Mouse (Mus musculus): ENCODE measurements at regions not wholly inside any gene's neighbourhood (a gene's known extent, or its start where the extent isn't known, plus 50 kb on each side); places are given as distances from the start of the nearest gene placed in this dataset.

GRCm38 (mm10) chr9:52473555-52474196, 205.9 kb downstream of the AI593442 start:
- H3K36me3 ChIP-seq (ENCODE audit: control insufficient read depth, insufficient read depth), result no peaks in the 10 kb centered on the region
- ATAC-seq (ENCODE audit: low read depth), result no peak
- no peaks in the 10 kb centered on the region for H3K9me3 ChIP-seq (replicated peaks; ENCODE audit: control insufficient read depth, low read length)
- no peak overlapping the region for H3K9ac ChIP-seq (ENCODE audit: low read depth, low read length)
- H3K4me1 ChIP-seq (ENCODE audit: control insufficient read depth, low read depth, low read length), result no peaks in the 10 kb centered on the region
- H3K4me2 ChIP-seq (ENCODE audit: low read depth, low read length), result no peak overlapping the region
- H3K4me3 ChIP-seq (ENCODE audit: low read depth, low read length), result no peak overlapping the region
- no peaks in the 10 kb centered on the region for H3K27me3 ChIP-seq (ENCODE audit: control insufficient read depth, insufficient read depth, low read depth, low read length)
- WGBS (ENCODE audit: insufficient replicate concordance), result 61% methylated on average over 11 of the region's 11 CpGs
- H3K27ac ChIP-seq (ENCODE audit: low read length), result no peak overlapping the region

GRCm38 (mm10) chr9:52472859-52473258, 206.7 kb downstream of the AI593442 start:
- H3K4me2 ChIP-seq (ENCODE audit: low read depth, low read length), result no peak overlapping the region
- H3K9me3 ChIP-seq (replicated peaks; ENCODE audit: control insufficient read depth, low read length), result no peaks in the 10 kb centered on the region
- no peak overlapping the region for H3K4me3 ChIP-seq (ENCODE audit: low read depth, low read length)
- no peak overlapping the region for H3K9ac ChIP-seq (ENCODE audit: low read depth, low read length)
- H3K27ac ChIP-seq (ENCODE audit: low read length), result no peak overlapping the region
- H3K27me3 ChIP-seq (ENCODE audit: control insufficient read depth, insufficient read depth, low read depth, low read length), result no peaks in the 10 kb centered on the region
- no peaks in the 10 kb centered on the region for H3K36me3 ChIP-seq (ENCODE audit: control insufficient read depth, insufficient read depth)
- ATAC-seq (ENCODE audit: low read depth), result no peak
- WGBS (ENCODE audit: insufficient replicate concordance), result 66% methylated on average over 8 of the region's 8 CpGs
- H3K4me1 ChIP-seq (ENCODE audit: control insufficient read depth, low read depth, low read length), result no peaks in the 10 kb centered on the region

GRCm38 (mm10) chr9:52458518-52458917, 221.1 kb downstream of the AI593442 start:
- H3K4me2 ChIP-seq (ENCODE audit: low read depth, low read length), result no peak overlapping the region
- no peaks in the 10 kb centered on the region for H3K27me3 ChIP-seq (ENCODE audit: control insufficient read depth, insufficient read depth, low read depth, low read length)
- ATAC-seq (ENCODE audit: low read depth), result no peak
- H3K4me1 ChIP-seq (ENCODE audit: control insufficient read depth, low read depth, low read length), result no peaks in the 10 kb centered on the region
- H3K4me3 ChIP-seq (ENCODE audit: low read depth, low read length), result no peak overlapping the region
- H3K36me3 ChIP-seq (ENCODE audit: control insufficient read depth, insufficient read depth), result no peaks in the 10 kb centered on the region
- H3K27ac ChIP-seq (ENCODE audit: low read length), result no peak overlapping the region
- H3K9ac ChIP-seq (ENCODE audit: low read depth, low read length), result no peak overlapping the region
- no peaks in the 10 kb centered on the region for H3K9me3 ChIP-seq (replicated peaks; ENCODE audit: control insufficient read depth, low read length)
- 62% methylated on average over 2 of the region's 2 CpGs for WGBS (ENCODE audit: insufficient replicate concordance)

- Histone ChIP-seq H3K27me3 (ENCODE audit: control insufficient read depth, insufficient read depth, low read depth, low read length) (no peaks in the 10 kb centered on the region), H3K27ac (ENCODE audit: low read length) (no peak overlapping the region), H3K4me1 (ENCODE audit: control insufficient read depth, low read depth, low read length) (no peaks in the 10 kb centered on the region), H3K9ac (ENCODE audit: low read depth, low read length) (no peak overlapping the region), H3K36me3 (ENCODE audit: control insufficient read depth, insufficient read depth) (no peaks in the 10 kb centered on the region), H3K4me2 (ENCODE audit: low read depth, low read length) (no peak overlapping the region), H3K9me3 (replicated peaks; ENCODE audit: control insufficient read depth, low read length) (no peaks in the 10 kb centered on the region), H3K4me3 (ENCODE audit: low read depth, low read length) (no peak overlapping the region)
- WGBS (ENCODE audit: insufficient replicate concordance), result 56% methylated on average over 2 of the region's 2 CpGs
- no peak for ATAC-seq (ENCODE audit: low read depth)
Observed at GRCm38 (mm10) chr9:52454445-52454844, 225.1 kb downstream of the AI593442 start.

- no peak overlapping the region for H3K27ac ChIP-seq (ENCODE audit: low read length)
- no peaks in the 10 kb centered on the region for H3K36me3 ChIP-seq (ENCODE audit: control insufficient read depth, insufficient read depth)
Observed at GRCm38 (mm10) chr9:52451792-52452191, 227.8 kb downstream of the AI593442 start.

GRCm38 (mm10) chr9:52448245-52448644, 231.3 kb downstream of the AI593442 start:
- ATAC-seq (ENCODE audit: low read depth), result no peak
- H3K36me3 ChIP-seq (ENCODE audit: control insufficient read depth, insufficient read depth), result no peaks in the 10 kb centered on the region
- H3K4me1 ChIP-seq (ENCODE audit: control insufficient read depth, low read depth, low read length), result no peaks in the 10 kb centered on the region
- no peaks in the 10 kb centered on the region for H3K9me3 ChIP-seq (replicated peaks; ENCODE audit: control insufficient read depth, low read length)
- H3K4me3 ChIP-seq (ENCODE audit: low read depth, low read length), result no peak overlapping the region
- H3K27me3 ChIP-seq (ENCODE audit: control insufficient read depth, insufficient read depth, low read depth, low read length), result no peaks in the 10 kb centered on the region
- no peak overlapping the region for H3K4me2 ChIP-seq (ENCODE audit: low read depth, low read length)
- no peak overlapping the region for H3K9ac ChIP-seq (ENCODE audit: low read depth, low read length)
- no peak overlapping the region for H3K27ac ChIP-seq (ENCODE audit: low read length)

More at GRCm38 (mm10) chr9:52451792-52452191, 227.8 kb downstream of the AI593442 start:
- Histone ChIP-seq H3K27me3 (ENCODE audit: control insufficient read depth, insufficient read depth, low read depth, low read length) (no peaks in the 10 kb centered on the region), H3K9ac (ENCODE audit: low read depth, low read length) (no peak overlapping the region), H3K4me2 (ENCODE audit: low read depth, low read length) (no peak overlapping the region), H3K4me1 (ENCODE audit: control insufficient read depth, low read depth, low read length) (no peaks in the 10 kb centered on the region), H3K9me3 (replicated peaks; ENCODE audit: control insufficient read depth, low read length) (no peaks in the 10 kb centered on the region), H3K4me3 (ENCODE audit: low read depth, low read length) (no peak overlapping the region)
- ATAC-seq (ENCODE audit: low read depth), result no peak
- 47% methylated on average over 3 of the region's 3 CpGs for WGBS (ENCODE audit: insufficient replicate concordance)

- H3K4me1 ChIP-seq (ENCODE audit: control insufficient read depth, low read depth, low read length), result no peaks in the 10 kb centered on the region
- no peaks in the 10 kb centered on the region for H3K36me3 ChIP-seq (ENCODE audit: control insufficient read depth, insufficient read depth)
- ATAC-seq (ENCODE audit: low read depth), result no peak
- no peak overlapping the region for H3K4me2 ChIP-seq (ENCODE audit: low read depth, low read length)
- no peaks in the 10 kb centered on the region for H3K9me3 ChIP-seq (replicated peaks; ENCODE audit: control insufficient read depth, low read length)
- no peak overlapping the region for H3K27ac ChIP-seq (ENCODE audit: low read length)
- no peaks in the 10 kb centered on the region for H3K27me3 ChIP-seq (ENCODE audit: control insufficient read depth, insufficient read depth, low read depth, low read length)
- no peak overlapping the region for H3K4me3 ChIP-seq (ENCODE audit: low read depth, low read length)
- H3K9ac ChIP-seq (ENCODE audit: low read depth, low read length), result no peak overlapping the region
- WGBS (ENCODE audit: insufficient replicate concordance), result 70% methylated on average over 7 of the region's 7 CpGs
Observed at GRCm38 (mm10) chr9:52443228-52443627, 236.4 kb downstream of the AI593442 start.

GRCm38 (mm10) chr9:52434215-52434614, 245.4 kb downstream of the AI593442 start:
- H3K36me3 ChIP-seq (ENCODE audit: control insufficient read depth, insufficient read depth), result no peaks in the 10 kb centered on the region
- ATAC-seq (ENCODE audit: low read depth), result no peak
- 45% methylated on average over 4 of the region's 4 CpGs for WGBS (ENCODE audit: insufficient replicate concordance)

GRCm38 (mm10) chr9:52425413-52425812, 254.2 kb downstream of the AI593442 start:
- no peak for ATAC-seq (ENCODE audit: low read depth)
- Histone ChIP-seq H3K36me3 (ENCODE audit: control insufficient read depth, insufficient read depth) (no peaks in the 10 kb centered on the region), H3K4me1 (ENCODE audit: control insufficient read depth, low read depth, low read length) (no peaks in the 10 kb centered on the region), H3K4me3 (ENCODE audit: low read depth, low read length) (no peak overlapping the region), H3K27me3 (ENCODE audit: control insufficient read depth, insufficient read depth, low read depth, low read length) (no peaks in the 10 kb centered on the region), H3K4me2 (ENCODE audit: low read depth, low read length) (no peak overlapping the region), H3K9ac (ENCODE audit: low read depth, low read length) (no peak overlapping the region), H3K9me3 (replicated peaks; ENCODE audit: control insufficient read depth, low read length) (no peaks in the 10 kb centered on the region), H3K27ac (ENCODE audit: low read length) (no peak overlapping the region)
- 60% methylated on average over 4 of the region's 4 CpGs for WGBS (ENCODE audit: insufficient replicate concordance)

More at GRCm38 (mm10) chr9:52434215-52434614, 245.4 kb downstream of the AI593442 start:
- no peak overlapping the region for H3K27ac ChIP-seq (ENCODE audit: low read length)
- H3K4me3 ChIP-seq (ENCODE audit: low read depth, low read length), result no peak overlapping the region
- H3K9ac ChIP-seq (ENCODE audit: low read depth, low read length), result no peak overlapping the region
- H3K27me3 ChIP-seq (ENCODE audit: control insufficient read depth, insufficient read depth, low read depth, low read length), result no peaks in the 10 kb centered on the region
- no peaks in the 10 kb centered on the region for H3K9me3 ChIP-seq (replicated peaks; ENCODE audit: control insufficient read depth, low read length)
- H3K4me1 ChIP-seq (ENCODE audit: control insufficient read depth, low read depth, low read length), result no peaks in the 10 kb centered on the region
- no peak overlapping the region for H3K4me2 ChIP-seq (ENCODE audit: low read depth, low read length)
